Mouse (Mus musculus): Measurements from ENCODE around the gene Fam53b.

DNA sequence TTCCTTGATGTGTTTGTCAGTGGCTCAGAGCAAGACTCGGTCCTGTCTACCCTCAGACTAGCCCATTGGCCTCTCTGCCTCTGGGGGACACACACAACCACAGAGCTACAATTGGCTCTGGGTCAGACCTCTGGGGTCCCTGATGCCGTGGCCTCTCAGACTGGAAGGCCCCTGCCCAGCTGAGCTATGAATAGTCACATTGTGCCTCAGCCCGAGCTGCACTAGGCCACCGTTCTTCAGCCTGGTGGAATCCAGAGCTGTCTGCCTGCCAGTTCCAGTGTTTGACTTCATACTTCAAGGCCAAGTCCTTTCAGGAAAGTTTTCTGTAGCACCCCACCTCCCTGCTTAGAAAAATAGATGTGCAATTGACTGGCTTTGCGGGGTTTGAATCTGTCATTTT, 125.0 kb downstream of the Fam53b start:
- no peak for TF ChIP-seq ETS1 (conservative IDR thresholded peaks at IDR 0.05; ENCODE audit: low read depth, low read length)
- TF ChIP-seq CTCF (conservative IDR thresholded peaks at IDR 0.05 in 1 of 2, IDR thresholded peaks at IDR 0.05 in 1 of 2; ENCODE audit: low read depth in 2 of 2, low read length in 2 of 2), result no peak
- TF ChIP-seq POLR2A (IDR thresholded peaks at IDR 0.05; ENCODE audit: low read depth, low read length), result no peak
- no peak for TF ChIP-seq UBTF (IDR thresholded peaks at IDR 0.05; ENCODE audit: low read depth, low read length)
- no peak for TF ChIP-seq SMC3 (IDR thresholded peaks at IDR 0.05; ENCODE audit: low read depth, low read length)

Measured in CH12.LX (cell line).